Mouse (Mus musculus) hematopoietic stem cell, adult 5-6 weeks (primary cell): Measurements from ENCODE around the gene Fsd1l. TPM values are rescaled to one million over a fixed set of nuclear protein-coding genes. Genes with fewer than 3 reads are reported as not detected.
A peak's percentile ranks its signal among the peaks of the same experiment; 100 is the strongest.

Source experiments
- ATAC-seq, 2 experiments: fragments of 125-278 bp in 1 of 2; replicated peaks in 1 of 2; 2 replicates each; pipeline ENCODE4 v1.8.0; 2016 to 2017; ENCODE audit warnings: inconsistent platforms in 2 of 2, mild to moderate bottlenecking in 2 of 2, moderate number of reproducible peaks in 2 of 2, low read depth in 1 of 2, moderate TSS enrichment in 1 of 2; ENCODE audit not compliant: low FRiP score in 2 of 2, poor library complexity in 2 of 2, severe bottlenecking in 2 of 2, insufficient read depth in 1 of 2, low TSS enrichment in 1 of 2
- total RNA-seq: library from RNA; stranded (forward); fragments of 172-1452, 232-1000 nt; gene quantifications from 2 replicates; pipeline ENCODE4 v1.2.3, GENCODE M21; 2017

The Fsd1l gene
- 5.9 and 30.7 TPM in 2 replicates for total RNA-seq

DNA sequence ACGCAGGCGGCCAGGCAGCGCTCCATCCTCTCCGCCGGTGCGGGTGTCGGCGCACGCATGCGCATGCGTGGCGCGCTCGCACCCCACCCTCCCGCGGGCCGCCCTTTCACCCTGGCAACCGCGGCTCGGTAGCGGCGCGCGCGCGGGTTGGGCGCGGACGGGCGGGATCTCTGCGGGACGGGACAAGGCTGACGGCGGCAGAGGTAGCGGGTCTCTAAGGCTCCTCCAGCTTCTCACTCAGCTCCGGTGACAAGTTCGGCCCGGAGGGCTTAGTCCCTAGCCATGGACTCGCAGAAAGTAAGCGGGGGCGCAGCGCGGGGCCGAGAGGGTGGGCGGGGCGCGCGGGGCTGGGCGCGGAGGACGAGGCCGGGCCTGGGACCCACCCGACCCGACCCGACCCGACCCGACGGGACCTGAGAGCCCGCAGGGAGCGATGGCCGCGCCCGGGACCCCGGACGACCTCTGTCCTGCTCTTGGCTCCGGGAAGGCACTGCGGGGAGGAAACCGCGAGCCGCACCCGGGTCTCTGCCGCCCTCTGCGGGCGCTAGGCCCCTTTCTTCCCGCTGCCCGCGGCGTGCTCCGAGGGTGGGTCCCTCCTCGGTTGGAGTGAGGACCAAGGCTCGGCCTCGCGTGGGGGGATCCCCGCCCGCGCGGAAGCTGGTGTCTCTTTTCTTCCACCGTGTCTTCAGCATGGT is at the start of gene Fsd1l:
Fsd1l (plus strand) TSS at position 156 of the 695 bp plus-strand sequence.
- peak; percentile 53 to 76 for ATAC-seq

DNA sequence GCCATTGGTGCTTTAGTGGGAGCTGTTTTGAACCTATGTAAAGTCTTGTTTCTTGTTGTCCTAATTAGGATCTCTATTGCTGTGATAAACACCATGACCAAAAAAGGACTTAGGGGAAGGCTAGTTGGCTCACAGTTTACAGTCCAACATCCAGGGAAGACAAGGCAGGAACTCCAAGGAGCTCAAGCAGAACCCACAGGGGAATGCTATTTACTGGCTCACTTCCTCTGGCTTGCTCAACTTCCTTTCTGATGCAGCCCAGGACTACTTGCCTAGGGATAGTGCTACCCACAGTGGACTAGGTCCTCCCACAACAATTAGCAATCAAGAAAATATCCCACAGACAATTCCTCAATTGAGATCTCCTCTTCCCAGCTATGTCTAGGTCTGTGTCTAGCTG is 43.6 kb upstream of the Fsd1l start:
- no peak for ATAC-seq

DNA sequence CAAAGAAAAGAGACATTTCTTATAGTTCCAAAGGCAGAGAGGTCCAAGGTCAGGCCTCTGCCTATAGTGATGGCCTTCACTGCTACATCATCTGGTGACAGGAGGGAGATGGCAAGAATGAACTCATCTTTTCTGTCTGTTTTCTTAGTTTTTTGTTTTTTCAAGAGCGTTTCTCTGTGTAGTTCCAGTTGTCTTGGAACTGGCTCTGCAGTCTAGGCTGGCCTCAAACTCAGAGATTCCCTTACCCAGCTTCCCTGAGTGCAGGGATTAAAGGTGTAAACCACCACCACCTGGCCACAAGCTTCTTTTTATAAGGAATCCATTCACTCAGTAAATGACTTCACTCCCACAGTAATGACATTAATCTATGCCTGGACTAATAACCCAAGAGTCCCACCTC is 42.3 kb upstream of the Fsd1l start:
- no peak for ATAC-seq

GRCm38 (mm10) chr4:53589466-53589865 is 41.8 kb upstream of the Fsd1l start:
- no peak for ATAC-seq

DNA sequence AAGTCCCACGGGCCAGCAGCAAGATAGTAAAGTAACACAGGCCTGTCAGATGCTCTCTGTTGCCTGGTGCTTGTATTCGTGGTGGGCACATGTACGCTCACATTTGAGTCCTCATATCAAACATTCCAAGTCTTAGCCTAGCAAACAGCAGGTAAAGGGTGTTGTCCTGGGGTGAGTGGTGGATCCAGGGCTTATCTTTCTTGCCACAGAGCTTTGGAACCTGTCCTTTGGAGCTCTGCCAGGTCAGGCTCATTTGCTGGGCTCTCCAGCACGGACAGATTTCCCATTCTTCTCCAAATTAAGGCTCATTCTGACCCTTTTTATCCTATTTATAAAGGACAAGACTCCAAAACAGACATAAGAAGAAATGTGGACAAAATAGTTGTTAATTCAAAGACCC is 41.1 kb upstream of the Fsd1l start:
- ATAC-seq: no peak

GRCm38 (mm10) chr4:53590691-53591447 is 40.4 kb upstream of the Fsd1l start:
- no peak for ATAC-seq

DNA sequence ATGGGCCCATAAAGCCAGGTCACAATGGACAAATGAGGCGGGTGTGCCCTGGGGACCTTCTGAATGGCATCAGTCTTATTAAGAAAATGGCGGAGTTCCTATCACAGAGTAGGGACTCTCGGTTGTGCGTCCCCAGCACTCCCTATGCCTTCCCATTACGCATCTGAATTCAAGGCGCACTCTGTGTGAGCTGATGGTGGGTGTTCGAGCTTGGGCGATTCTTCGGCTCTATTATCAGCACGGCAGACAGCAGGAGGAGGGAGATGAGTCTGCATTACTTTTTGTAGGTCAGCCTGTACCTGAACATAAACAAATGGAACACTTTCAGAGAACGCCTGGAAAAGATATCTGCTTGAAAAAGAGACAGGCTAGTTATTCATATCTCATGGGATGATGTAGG is 39.7 kb upstream of the Fsd1l start:
- no peak for ATAC-seq

DNA sequence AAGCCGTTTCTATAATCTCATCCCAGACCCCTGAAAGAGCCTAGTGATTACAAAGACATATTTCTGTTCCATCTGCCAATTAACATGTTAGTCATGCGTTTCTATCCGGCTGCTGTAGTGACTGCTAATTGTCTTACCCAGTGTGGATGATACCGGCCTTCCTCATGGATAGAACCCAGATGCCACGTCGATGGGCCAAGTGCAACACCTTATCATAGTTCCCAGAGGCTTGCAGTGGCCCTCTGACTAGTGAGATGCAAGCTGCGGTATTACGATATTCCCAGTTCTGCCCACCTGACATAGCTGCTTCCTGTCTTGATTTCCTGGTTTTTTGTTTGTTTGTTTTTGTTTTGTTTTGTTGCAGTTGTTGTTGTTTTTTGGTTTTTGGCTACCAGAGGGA is 39.3 kb upstream of the Fsd1l start:
- ATAC-seq: no peak

GRCm38 (mm10) chr4:53592386-53592785 is 38.9 kb upstream of the Fsd1l start:
- ATAC-seq: no peak

DNA sequence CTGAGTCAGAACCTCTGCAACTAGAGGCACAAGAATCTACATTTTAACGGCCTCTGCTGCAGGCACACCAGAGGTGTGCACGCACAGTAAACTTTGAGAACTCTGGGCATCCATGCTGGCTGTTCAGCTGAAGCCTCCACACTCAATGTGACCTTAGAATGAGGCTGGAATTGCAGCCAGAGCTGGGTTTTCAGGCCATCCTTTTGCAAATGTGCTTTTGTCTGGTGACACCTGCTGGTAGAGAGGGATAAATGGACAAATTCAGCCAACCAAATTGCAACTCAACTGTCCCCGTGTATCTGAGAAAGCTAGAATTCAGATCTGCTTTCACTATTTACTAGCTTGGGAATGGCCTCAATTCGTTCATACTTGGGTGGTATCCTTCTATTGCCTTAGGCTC is 37.1 kb upstream of the Fsd1l start:
- peak; percentile 67 to 68 for ATAC-seq

GRCm38 (mm10) chr4:53595246-53596062 is 35.8 kb upstream of the Fsd1l start:
- no peak for ATAC-seq

DNA sequence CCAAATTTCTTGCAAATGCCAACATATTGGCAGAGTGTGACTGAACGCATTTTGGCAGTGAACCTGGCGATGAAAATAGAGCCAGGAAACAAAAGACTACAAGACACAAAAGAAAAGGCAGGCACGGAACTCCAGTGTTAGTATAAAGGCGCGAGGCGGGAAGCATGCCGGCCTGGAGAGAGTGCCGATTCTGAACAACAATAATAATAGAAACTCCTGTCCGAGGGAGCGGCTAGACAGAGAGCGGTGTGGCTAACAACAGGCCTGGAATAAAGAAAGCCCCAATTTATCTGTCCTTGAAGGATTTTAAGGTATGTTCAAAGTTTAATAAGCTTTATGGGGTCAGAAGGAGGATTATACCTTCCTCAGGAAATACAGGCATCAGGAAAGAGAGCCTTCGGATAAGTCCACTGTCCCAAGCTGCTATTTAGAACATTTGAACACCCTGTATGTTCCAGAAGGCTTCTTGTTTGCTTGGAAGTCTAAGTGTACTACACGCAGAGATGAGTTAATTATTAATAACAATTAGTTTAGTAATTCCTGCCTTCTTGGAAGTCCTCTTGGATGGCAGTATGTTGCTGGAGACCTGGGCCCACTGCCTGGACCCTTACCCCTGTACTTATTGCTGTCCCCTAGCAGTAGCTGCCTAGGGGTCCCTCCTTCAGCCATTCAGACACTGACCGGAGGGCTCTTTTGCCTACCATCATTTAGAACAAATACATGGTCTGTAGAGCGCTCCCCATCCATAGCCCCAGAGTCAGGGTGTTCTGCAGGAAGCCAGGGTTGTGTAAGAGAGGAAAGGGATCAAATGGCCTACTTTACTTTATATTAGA is 35.0 kb upstream of the Fsd1l start:
- no peak for ATAC-seq

- peak; percentile 53 to 62; a peak in 3 of 4 replicates for ATAC-seq
Observed at GRCm38 (mm10) chr4:53600462-53600861, 30.8 kb upstream of the Fsd1l start.

DNA sequence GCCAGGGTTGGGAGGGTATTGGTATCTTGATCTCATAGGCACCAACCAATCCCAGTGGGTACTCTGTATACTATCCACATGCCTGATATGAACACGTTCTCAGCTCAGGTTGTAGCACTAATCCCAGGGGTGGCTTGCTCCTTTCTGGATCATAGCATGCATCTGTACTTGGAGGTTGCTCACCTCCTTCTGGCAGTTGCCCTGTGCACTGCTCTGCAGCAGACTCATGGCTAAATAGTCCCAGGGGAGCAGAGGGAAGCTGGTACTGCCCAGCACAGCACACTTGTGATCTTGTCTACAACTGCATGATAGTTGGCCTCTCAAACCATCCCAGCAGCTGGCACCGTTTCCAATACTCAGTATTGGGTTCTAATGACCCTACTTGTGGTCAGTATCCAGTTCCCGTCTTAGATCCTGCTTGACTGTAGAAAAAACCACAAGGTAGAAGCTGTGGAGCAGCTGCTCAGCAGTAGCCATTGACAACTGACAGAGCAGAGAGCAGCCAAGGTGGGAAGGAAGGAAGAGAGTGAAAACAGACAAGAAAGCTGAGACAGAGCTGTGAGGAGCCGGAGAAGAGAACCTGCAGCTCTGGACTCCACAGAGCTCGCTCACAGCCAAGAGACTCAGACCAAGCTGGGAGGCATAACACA is 16.6 kb upstream of the Fsd1l start:
- ATAC-seq: no peak

DNA sequence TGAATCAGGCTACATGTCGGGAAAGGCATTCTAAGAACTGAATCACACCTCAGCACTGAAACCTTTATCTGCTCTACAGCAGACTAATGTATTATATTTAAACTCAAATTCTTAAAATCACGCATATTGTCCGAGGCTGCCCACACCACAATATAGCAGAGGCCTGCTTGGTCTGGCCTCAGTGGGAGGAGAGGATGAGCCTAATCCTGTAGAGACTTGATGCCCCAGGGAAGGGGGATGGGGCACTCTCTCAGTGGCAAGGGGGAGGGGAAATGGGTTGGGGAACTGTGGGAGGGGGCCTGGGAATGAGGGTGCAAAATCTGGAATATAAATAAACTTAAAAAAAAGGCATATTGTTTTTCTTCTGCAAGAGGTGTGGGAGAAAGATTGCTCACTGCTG is 13.3 kb upstream of the Fsd1l start:
- no peak for ATAC-seq

GRCm38 (mm10) chr4:53620104-53620503 is 11.2 kb upstream of the Fsd1l start:
- no peak for ATAC-seq

DNA sequence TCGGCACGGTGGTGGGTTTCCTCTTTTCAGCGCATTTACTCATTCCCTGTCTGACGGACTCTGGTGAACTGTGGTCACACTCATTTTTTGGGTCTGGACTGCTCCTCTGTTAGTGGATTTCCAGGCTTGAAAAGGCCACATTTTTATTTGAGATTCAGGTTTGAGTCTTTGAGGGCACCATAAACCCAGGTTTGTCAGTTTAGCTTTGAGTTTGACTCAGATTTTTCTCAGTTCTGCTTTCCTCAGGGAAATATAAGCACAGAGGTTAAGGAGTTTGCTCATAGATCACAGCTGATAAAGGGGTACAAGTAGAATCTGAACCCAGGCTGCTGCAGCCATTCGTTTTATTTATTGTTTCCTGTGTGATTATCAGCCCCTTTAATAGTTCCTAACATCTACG is 10.2 kb upstream of the Fsd1l start:
- ATAC-seq: no peak
